Mouse (Mus musculus) kidney, adult 2 months (tissue): ENCODE results near the gene Med26. TPM values are rescaled to one million over a fixed set of nuclear protein-coding genes. Genes with fewer than 3 reads are reported as not detected.

Source experiments
- DNase-seq: peaks from one replicate; pipeline ENCODE4 v3.0.0; 2021
- H3K27ac ChIP-seq: fragments of 200-500 bp; 2 replicates; pipeline ENCODE4 v1.5.1; 2012; ENCODE audit warnings: low read depth, low read length, control low read depth, inconsistent platforms; ENCODE audit not compliant: insufficient read depth
- H3K27me3 ChIP-seq: fragments of 200-500 bp; replicated peaks from 2 replicates; pipeline ENCODE4 v1.6.1; 2012; ENCODE audit warnings: mild to moderate bottlenecking, moderate library complexity, low read length, inconsistent platforms; ENCODE audit not compliant: control insufficient read depth, insufficient read depth
- H3K36me3 ChIP-seq: fragments of 200-500 bp; 2 replicates; pipeline ENCODE4 v1.6.1; 2012; ENCODE audit warnings: mild to moderate bottlenecking, moderate library complexity, low read length, inconsistent platforms; ENCODE audit not compliant: control insufficient read depth, insufficient read depth
- H3K4me1 ChIP-seq: fragments of 200-500 bp; 2 replicates; pipeline ENCODE4 v1.6.1; 2011; ENCODE audit warnings: low read length; ENCODE audit not compliant: control insufficient read depth, insufficient read depth
- H3K4me3 ChIP-seq: fragments of 200-500 bp; 2 replicates; pipeline ENCODE4 v1.5.1; 2011; ENCODE audit warnings: mild to moderate bottlenecking, low read depth, low read length, control low read depth; ENCODE audit not compliant: insufficient read depth
- CTCF ChIP-seq: fragments of 200-500 bp; conservative IDR thresholded peaks from 2 replicates; pipeline ENCODE4 v1.5.1; 2011; ENCODE audit warnings: low read depth, mild to moderate bottlenecking, control low read depth, low read length, moderate library complexity, mixed read lengths; ENCODE audit not compliant: insufficient read depth, insufficient read length
- POLR2A ChIP-seq: fragments of 200-500 bp; IDR thresholded peaks from one replicate; pipeline ENCODE4 v1.6.1; 2011; ENCODE audit warnings: low read depth, low read length, control low read depth
- WGBS: fragments of 180-500 bp; shearing (Covaris S2); methylation state at CpG from one replicate; pipeline ENCODE4 v1.1.7; 2018; 5-methylcytosine and 5-hydroxymethylcytosine counted together
- polyA plus RNA-seq: library from polyadenylated mRNA; depleted of rRNA; stranded (reverse); fragments of >200 nt; gene quantifications from 2 replicates; pipeline ENCODE4 v1.2.3, GENCODE M21; 2012

The Med26 gene
- polyA plus RNA-seq, 1 experiment = 6.1 TPM

DNA sequence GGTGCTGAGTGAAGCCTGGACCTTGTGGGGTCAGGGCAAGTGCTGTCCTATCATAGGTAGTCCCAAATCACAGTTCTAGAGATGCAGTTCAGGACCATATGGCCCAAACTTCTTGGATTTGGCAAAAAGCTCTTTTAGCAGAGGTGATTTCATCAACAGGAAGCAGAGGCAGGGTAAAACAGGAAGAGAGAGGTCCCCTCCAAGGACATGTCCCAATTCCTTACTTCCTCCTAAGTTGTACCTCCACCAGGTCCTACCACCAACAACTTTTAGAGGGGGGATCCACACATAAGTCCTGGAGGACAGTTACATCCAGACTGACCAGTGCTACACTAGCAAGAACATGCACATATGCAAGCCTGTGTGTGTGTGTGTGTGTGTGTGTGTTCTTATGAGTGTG, 61.1 kb downstream of the Med26 start:
- H3K36me3 ChIP-seq = no peaks in the 10 kb centered on the region
- H3K4me3 ChIP-seq = no peak overlapping the region
- peaks cover 7% of the 10 kb centered on the region for H3K4me1 ChIP-seq
- no peak overlapping the region for H3K27ac ChIP-seq
- TF ChIP-seq CTCF (no peak), POLR2A (no peak)
- H3K27me3 ChIP-seq = no peaks in the 10 kb centered on the region
- DNase-seq = no peak

DNA sequence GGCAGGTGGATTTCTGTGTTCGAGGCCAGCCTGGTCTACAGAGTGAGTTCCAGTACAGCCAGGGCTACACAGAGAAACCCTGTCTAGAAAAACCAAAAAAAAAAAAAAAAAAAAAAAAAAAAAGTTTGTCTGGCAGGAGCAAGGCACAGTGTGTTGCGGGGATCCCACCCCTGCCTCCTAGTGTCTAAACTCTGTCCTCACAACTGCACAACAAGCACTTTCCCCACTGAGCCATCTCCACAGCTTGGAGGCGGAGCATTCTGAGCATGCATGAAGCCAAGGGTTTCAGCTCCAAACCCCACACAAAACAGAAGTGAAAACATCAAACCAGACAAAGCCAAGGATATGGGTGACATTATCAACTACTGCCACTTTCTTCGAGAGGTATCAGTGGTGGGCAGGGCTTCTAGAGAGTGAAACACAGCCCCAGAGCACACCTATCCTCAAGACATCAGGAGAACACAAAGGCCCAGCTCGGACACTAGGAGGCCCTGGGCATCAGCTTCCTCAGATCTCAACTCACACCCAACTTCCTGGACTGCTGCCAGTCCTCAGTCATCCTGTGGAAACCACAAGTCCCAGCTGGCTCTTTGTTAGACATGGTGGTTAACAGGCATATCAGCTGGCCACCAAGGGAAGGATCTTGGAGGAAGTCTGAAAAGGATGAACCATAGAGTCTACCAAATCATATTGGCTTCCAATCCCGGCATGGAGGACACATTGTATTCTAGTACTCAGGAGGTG, 62.4 kb downstream of the Med26 start:
- Histone ChIP-seq H3K4me3 (no peak overlapping the region), H3K4me1 (no peaks in the 10 kb centered on the region), H3K36me3 (no peaks in the 10 kb centered on the region), H3K27me3 (no peaks in the 10 kb centered on the region), H3K27ac (no peak overlapping the region)
- peak; percentile 52 for DNase-seq
- 72% methylated on average over 6 of the region's 6 CpGs for WGBS
- no peak for TF ChIP-seq POLR2A
- 0 out of 2 replicates have a peak, but pooled peaks have one; percentile 19 for TF ChIP-seq CTCF

- Histone ChIP-seq H3K4me1 (peaks cover 7% of the 10 kb centered on the region; the same call in 1 of the 2 replicates), H3K36me3 (peaks cover under 1% of the 10 kb centered on the region; the same call in 1 of the 2 replicates), H3K27me3 (no peaks in the 10 kb centered on the region), H3K4me3 (peak within 1 kb of the TSS; percentile 84), H3K27ac (peak within 1 kb of the TSS; percentile 77)
- peak; percentile 99 for DNase-seq
- under 1% methylated on average over 80 of the region's 80 CpGs for WGBS
- TF ChIP-seq POLR2A (peak; percentile 84), CTCF (no peak)
These were observed 73.1 kb downstream of the Med26 start, which contains the start of gene Cherp for GRCm38 (mm10) chr8:72474826-72475546. TSS of gene Cherp (minus strand) at chr8:72475226.

GRCm38 (mm10) chr8:72470684-72471083, 77.4 kb downstream of the Med26 start:
- H3K27me3 ChIP-seq = no peaks in the 10 kb centered on the region
- peak; percentile 39 for DNase-seq
- WGBS = 85% methylated on average over 7 of the region's 7 CpGs
- no peak for TF ChIP-seq POLR2A
- TF ChIP-seq CTCF = no peak
- peaks cover 16% of the 10 kb centered on the region for H3K36me3 ChIP-seq
- H3K4me1 ChIP-seq = peaks cover 4% of the 10 kb centered on the region; the same call in 1 of the 2 replicates
- H3K27ac ChIP-seq = no peak overlapping the region
- no peak overlapping the region for H3K4me3 ChIP-seq

- H3K4me1 ChIP-seq = peaks cover 3% of the 10 kb centered on the region; the same call in 1 of the 2 replicates
- TF ChIP-seq POLR2A (no peak), CTCF (no peak)
These were observed 78.1 kb downstream of the Med26 start for GRCm38 (mm10) chr8:72469984-72470383.

GRCm38 (mm10) chr8:72469243-72469642, 78.8 kb downstream of the Med26 start:
- DNase-seq = peak; percentile 77
- no peaks in the 10 kb centered on the region for H3K27me3 ChIP-seq
- TF ChIP-seq POLR2A (no peak), CTCF (no peak)
- WGBS = 77% methylated on average over 2 of the region's 2 CpGs
- peaks cover 2% of the 10 kb centered on the region; the same call in 1 of the 2 replicates for H3K4me1 ChIP-seq
- H3K27ac ChIP-seq = no peak overlapping the region
- no peak overlapping the region for H3K4me3 ChIP-seq
- peaks cover 16% of the 10 kb centered on the region for H3K36me3 ChIP-seq

More at GRCm38 (mm10) chr8:72469984-72470383, 78.1 kb downstream of the Med26 start:
- Histone ChIP-seq H3K27me3 (no peaks in the 10 kb centered on the region), H3K4me3 (no peak overlapping the region), H3K27ac (no peak overlapping the region), H3K36me3 (peaks cover 16% of the 10 kb centered on the region)
- no peak for DNase-seq
- 91% methylated on average over 8 of the region's 8 CpGs for WGBS

GRCm38 (mm10) chr8:72464211-72464610, 83.9 kb downstream of the Med26 start:
- Histone ChIP-seq H3K27me3 (no peaks in the 10 kb centered on the region), H3K4me1 (no peaks in the 10 kb centered on the region), H3K27ac (no peak overlapping the region), H3K36me3 (peaks cover 14% of the 10 kb centered on the region), H3K4me3 (no peak overlapping the region)
- DNase-seq = no peak
- 93% methylated on average over 10 of the region's 10 CpGs for WGBS
- TF ChIP-seq POLR2A (no peak), CTCF (no peak)
